Mouse (Mus musculus) megakaryocyte, embryonic 14.5 days (primary cell): ENCODE measurements around the gene Pilra.

Source experiments
- FLI1 ChIP-seq: IDR thresholded peaks from 2 replicates; pipeline ENCODE4 v1.6.1; 2012; ENCODE audit warnings: low read length, inconsistent platforms, mixed read lengths
- GATA1 ChIP-seq: IDR thresholded peaks from 3 replicates; pipeline ENCODE4 v1.6.1; 2012; ENCODE audit warnings: mixed read lengths, low read length, inconsistent platforms, borderline replicate concordance

- TF ChIP-seq GATA1, result no peak
- TF ChIP-seq FLI1, result no peak
Measured at GRCm38 (mm10) chr5:137831506-137831905, 4.6 kb downstream of the Pilra start.
